11 mouse cellular contexts compared by ENCODE assay signal in genomic region chr15:78785961-78786360, GRCm38 (mm10). TPM values are rescaled to one million over a fixed set of nuclear protein-coding genes. Genes with fewer than 3 reads are reported as not detected.
A peak's percentile ranks its signal among the peaks of the same experiment; 100 is the strongest.
DNase-seq lines count a peak whose midpoint lies in the region; ATAC-seq and TF ChIP-seq lines count a peak whose summit lies in the region.
"Had no signal": no experiment of that assay in that cellular context is flagged by ENCODE, and none has a peak within 500 bp of the region (broad histone marks: within the 10 kb centered on the region; RNA-seq: fewer than 3 reads in every experiment).

No protein-coding gene starts in this region.

- H3K9ac ChIP-seq in forebrain, embryonic 13.5 days = no peak overlapping the region
- no peak overlapping the region for H3K9ac ChIP-seq in forebrain, postnatal 0 days
- no peak overlapping the region for H3K9ac ChIP-seq in hindbrain, embryonic 13.5 days
- H3K9ac ChIP-seq in liver, embryonic 15.5 days = no peak overlapping the region
- H3K9ac ChIP-seq: midbrain, embryonic 12.5 days had no signal

- H3K36me3 ChIP-seq in forebrain, embryonic 10.5 days (replicated peaks) = no peaks in the 10 kb centered on the region
- H3K36me3 ChIP-seq in forebrain, embryonic 13.5 days (ENCODE audit: poor library complexity, severe bottlenecking) = no peaks in the 10 kb centered on the region
- H3K36me3 ChIP-seq in forebrain, postnatal 0 days (ENCODE audit: insufficient read depth) = no peaks in the 10 kb centered on the region
- no peaks in the 10 kb centered on the region for H3K36me3 ChIP-seq in hindbrain, embryonic 13.5 days
- H3K36me3 ChIP-seq in liver, embryonic 15.5 days (replicated peaks) = no peaks in the 10 kb centered on the region
- H3K36me3 ChIP-seq: midbrain, embryonic 12.5 days had no signal

- H3K4me2 ChIP-seq in forebrain, embryonic 13.5 days = no peak overlapping the region
- H3K4me2 ChIP-seq in forebrain, postnatal 0 days (ENCODE audit: low read depth) = no peak overlapping the region
- H3K4me2 ChIP-seq in hindbrain, embryonic 13.5 days = no peak overlapping the region
- H3K4me2 ChIP-seq in liver, embryonic 15.5 days = no peak overlapping the region
- H3K4me2 ChIP-seq: midbrain, embryonic 12.5 days had no signal

- no peak; the same call in 1 of the 2 replicates for ATAC-seq in forebrain, embryonic 13.5 days
- 0 out of 2 replicates have a peak, but pooled peaks have one; percentile 12 for ATAC-seq in forebrain, postnatal 0 days
- peak; percentile 47; the same call in 1 of the 2 replicates for ATAC-seq in hindbrain, embryonic 13.5 days (ENCODE audit: low FRiP score)
- ATAC-seq in liver, embryonic 15.5 days (ENCODE audit: insufficient read depth) = peak; percentile 25; the same call in 1 of the 2 replicates

- no peaks in the 10 kb centered on the region for H3K9me3 ChIP-seq in forebrain, embryonic 10.5 days
- H3K9me3 ChIP-seq in forebrain, embryonic 13.5 days (replicated peaks) = no peaks in the 10 kb centered on the region
- H3K9me3 ChIP-seq in forebrain, postnatal 0 days (ENCODE audit: low read length) = no peaks in the 10 kb centered on the region
- H3K9me3 ChIP-seq in hindbrain, embryonic 13.5 days = no peaks in the 10 kb centered on the region
- H3K9me3 ChIP-seq in liver, embryonic 15.5 days (replicated peaks) = no peaks in the 10 kb centered on the region
- H3K9me3 ChIP-seq: midbrain, embryonic 12.5 days had no signal

- no peaks in the 10 kb centered on the region; the same call in 1 of the 2 replicates for H3K27me3 ChIP-seq in forebrain, embryonic 10.5 days (ENCODE audit: poor library complexity, severe bottlenecking)
- H3K27me3 ChIP-seq in forebrain, embryonic 13.5 days = no peaks in the 10 kb centered on the region
- no peaks in the 10 kb centered on the region for H3K27me3 ChIP-seq in forebrain, postnatal 0 days (ENCODE audit: insufficient read depth, low read length)
- no peaks in the 10 kb centered on the region for H3K27me3 ChIP-seq in hindbrain, embryonic 13.5 days
- H3K27me3 ChIP-seq in liver, embryonic 15.5 days = no peaks in the 10 kb centered on the region
- H3K27me3 ChIP-seq in cerebellum, adult 2 months (ENCODE audit: control insufficient read depth, insufficient read depth, low read length) = no peaks in the 10 kb centered on the region
- H3K27me3 ChIP-seq: midbrain, embryonic 12.5 days had no signal

- no peak for TF ChIP-seq CTCF in forebrain, postnatal 0 days (IDR thresholded peaks at IDR 0.05; ENCODE audit: low read depth)
- no peak for TF ChIP-seq CTCF in cerebellum, adult 2 months (IDR thresholded peaks at IDR 0.05; ENCODE audit: borderline replicate concordance, insufficient read depth, low read depth, low read length)

- peak overlapping the region; percentile 64 for H3K27ac ChIP-seq in forebrain, embryonic 10.5 days
- no peak overlapping the region for H3K27ac ChIP-seq in forebrain, embryonic 13.5 days
- H3K27ac ChIP-seq in forebrain, postnatal 0 days (ENCODE audit: low read depth, low read length) = 0 out of 2 replicates have a peak overlapping the region, but pooled peaks have one; percentile 15
- H3K27ac ChIP-seq in hindbrain, embryonic 13.5 days = peak overlapping the region; percentile 23; the same call in 1 of the 2 replicates
- H3K27ac ChIP-seq in liver, embryonic 15.5 days (replicated peaks) = no peak overlapping the region; the same call in 1 of the 2 replicates
- H3K27ac ChIP-seq in cerebellum, adult 2 months (ENCODE audit: insufficient read depth, low read length) = no peak overlapping the region
- H3K27ac ChIP-seq: midbrain, embryonic 12.5 days had no signal

- WGBS in forebrain, embryonic 10.5 days = 20% methylated on average over 7 of the region's 7 CpGs
- 15% methylated on average over 7 of the region's 7 CpGs for WGBS in forebrain, embryonic 13.5 days
- WGBS in forebrain, postnatal 0 days = 16% methylated on average over 7 of the region's 7 CpGs
- 27% methylated on average over 7 of the region's 7 CpGs for WGBS in hindbrain, embryonic 13.5 days
- whole genome bisulfite sequencing in liver, embryonic 15.5 days (ENCODE audit: insufficient replicate concordance) = 40% methylated on average over 7 of the region's 7 CpGs
- WGBS in cerebellum, adult 2 months = 37% methylated on average over 7 of the region's 7 CpGs

- TF ChIP-seq POLR2A in cerebellum, adult 2 months (IDR thresholded peaks at IDR 0.05; ENCODE audit: borderline replicate concordance, insufficient read depth, low read length) = no peak

- no peak for DNase-seq in forebrain, embryonic 10.5 days (ENCODE audit: extremely low spot score, low spot score)
- no peak for DNase-seq in forebrain, postnatal 0 days
- DNase-seq in cerebellum, adult 2 months = no peak
- no peak for DNase-seq in frontal cortex, postnatal 25 days (ENCODE audit: low spot score in 2 of 2)
- DNase-seq in thymus, adult 18-20 months = no peak

- H3K4me1 ChIP-seq in forebrain, embryonic 10.5 days = peaks cover 49% of the 10 kb centered on the region
- peaks cover 14% of the 10 kb centered on the region for H3K4me1 ChIP-seq in forebrain, embryonic 13.5 days
- no peaks in the 10 kb centered on the region for H3K4me1 ChIP-seq in forebrain, postnatal 0 days (ENCODE audit: insufficient read depth)
- peaks cover 27% of the 10 kb centered on the region for H3K4me1 ChIP-seq in hindbrain, embryonic 13.5 days (replicated peaks)
- peaks cover 11% of the 10 kb centered on the region for H3K4me1 ChIP-seq in liver, embryonic 15.5 days (replicated peaks)
- no peaks in the 10 kb centered on the region for H3K4me1 ChIP-seq in cerebellum, adult 2 months (ENCODE audit: control insufficient read depth, insufficient read depth, low read length)

- no peak overlapping the region for H3K4me3 ChIP-seq in forebrain, embryonic 10.5 days
- H3K4me3 ChIP-seq in forebrain, embryonic 13.5 days = no peak overlapping the region
- H3K4me3 ChIP-seq in forebrain, postnatal 0 days (ENCODE audit: low read depth, low read length) = no peak overlapping the region
- no peak overlapping the region for H3K4me3 ChIP-seq in hindbrain, embryonic 13.5 days
- no peak overlapping the region for H3K4me3 ChIP-seq in liver, embryonic 15.5 days (replicated peaks)
- no peak overlapping the region for H3K4me3 ChIP-seq in cerebellum, adult 2 months (replicated peaks; ENCODE audit: insufficient read depth, low read depth, low read length)
- H3K4me3 ChIP-seq: midbrain, embryonic 12.5 days had no signal

RNA-seq across cellular contexts. Expression of gene Mfng, which starts 12.7 kb away (rescaled TPM):
- 71.1 and 83.6 TPM in 2 replicates for polyA plus RNA-seq in forebrain, embryonic 10.5 days (2016; fragmentation: Nextera tagmentation; extraction: Ambion mirVana)
- 136 and 138 TPM in 2 replicates for polyA plus RNA-seq in forebrain, embryonic 13.5 days (2015; fragmentation: Nextera tagmentation; extraction: Ambion mirVana)
- 6.4 and 11.4 TPM in 2 replicates for total RNA-seq in forebrain, postnatal 0 days (2014; rRNA removed)
- polyA plus RNA-seq in forebrain, postnatal 0 days (2015; fragmentation: Nextera tagmentation; extraction: Ambion mirVana) = 16.0 and 16.8 TPM in 2 replicates
- polyA plus RNA-seq in hindbrain, embryonic 13.5 days (2015; fragmentation: Nextera tagmentation; extraction: Ambion mirVana) = 36.7 and 40.1 TPM in 2 replicates
- 4.6 and 5.2 TPM in 2 replicates for polyA plus RNA-seq in liver, embryonic 15.5 days (2015; fragmentation: Nextera tagmentation; extraction: Ambion mirVana)
- 3.8 and 4.4 TPM in 2 replicates for polyA plus RNA-seq in cerebellum, adult 2 months (2012; rRNA removed)
- polyA plus RNA-seq: C2C12 had no signal

RNA-seq across cellular contexts. Expression of gene Card10, which starts 16.9 kb away (rescaled TPM):
- 2.4 and 2.6 TPM in 2 replicates for polyA plus RNA-seq in forebrain, embryonic 10.5 days (2016; fragmentation: Nextera tagmentation; extraction: Ambion mirVana)
- polyA plus RNA-seq in forebrain, embryonic 13.5 days (2015; fragmentation: Nextera tagmentation; extraction: Ambion mirVana) = 0.92 and 0.93 TPM in 2 replicates
- 0.57 and 0.77 TPM in 2 replicates for total RNA-seq in forebrain, postnatal 0 days (2014; rRNA removed)
- 1.2 and 1.7 TPM in 2 replicates for polyA plus RNA-seq in forebrain, postnatal 0 days (2015; fragmentation: Nextera tagmentation; extraction: Ambion mirVana)
- 1.6 TPM in 2 replicates for polyA plus RNA-seq in hindbrain, embryonic 13.5 days (2015; fragmentation: Nextera tagmentation; extraction: Ambion mirVana)
- polyA plus RNA-seq in liver, embryonic 15.5 days (2015; fragmentation: Nextera tagmentation; extraction: Ambion mirVana) = 1.8 and 2.5 TPM in 2 replicates
- polyA plus RNA-seq in cerebellum, adult 2 months (2012; rRNA removed) = 7.1 and 8.2 TPM in 2 replicates
- total RNA-seq: common myeloid progenitor, adult 5-6 weeks had no signal

RNA-seq across cellular contexts. Expression of gene Cdc42ep1, which starts 56.5 kb away (rescaled TPM):
- 12.6 and 12.7 TPM in 2 replicates for polyA plus RNA-seq in forebrain, embryonic 10.5 days (2016; fragmentation: Nextera tagmentation; extraction: Ambion mirVana)
- 5.0 and 5.5 TPM in 2 replicates for polyA plus RNA-seq in forebrain, embryonic 13.5 days (2015; fragmentation: Nextera tagmentation; extraction: Ambion mirVana)
- total RNA-seq in forebrain, postnatal 0 days (2014; rRNA removed) = 8.3 and 8.6 TPM in 2 replicates
- 10.6 and 13.5 TPM in 2 replicates for polyA plus RNA-seq in forebrain, postnatal 0 days (2015; fragmentation: Nextera tagmentation; extraction: Ambion mirVana)
- 9.5 and 11.0 TPM in 2 replicates for polyA plus RNA-seq in hindbrain, embryonic 13.5 days (2015; fragmentation: Nextera tagmentation; extraction: Ambion mirVana)
- polyA plus RNA-seq in liver, embryonic 15.5 days (2015; fragmentation: Nextera tagmentation; extraction: Ambion mirVana) = 13.0 and 15.2 TPM in 2 replicates
- 73.2 and 77.3 TPM in 2 replicates for polyA plus RNA-seq in cerebellum, adult 2 months (2012; rRNA removed)
- total RNA-seq: common myeloid progenitor, adult 5-6 weeks had no signal

Comparison
In these comparisons a context has a peak if more than half of its experiments do, and no peak if none do; other contexts are left out.
1. H3K27ac ChIP-seq: peak in forebrain, embryonic 10.5 days (single experiment), forebrain, postnatal 0 days (single experiment) and hindbrain, embryonic 13.5 days (single experiment); none in forebrain, embryonic 13.5 days (single experiment), liver, embryonic 15.5 days (single experiment) and cerebellum, adult 2 months (single experiment).